Mouse (Mus musculus): ENCODE measurements around the gene Tspan32. TPM values are rescaled to one million over a fixed set of nuclear protein-coding genes. Genes with fewer than 3 reads are reported as not detected.
A peak's percentile ranks its signal among the peaks of the same experiment; 100 is the strongest.

The Tspan32 gene
- polyA plus RNA-seq, 1 experiment from 2014 or later: 3.5 TPM

DNA sequence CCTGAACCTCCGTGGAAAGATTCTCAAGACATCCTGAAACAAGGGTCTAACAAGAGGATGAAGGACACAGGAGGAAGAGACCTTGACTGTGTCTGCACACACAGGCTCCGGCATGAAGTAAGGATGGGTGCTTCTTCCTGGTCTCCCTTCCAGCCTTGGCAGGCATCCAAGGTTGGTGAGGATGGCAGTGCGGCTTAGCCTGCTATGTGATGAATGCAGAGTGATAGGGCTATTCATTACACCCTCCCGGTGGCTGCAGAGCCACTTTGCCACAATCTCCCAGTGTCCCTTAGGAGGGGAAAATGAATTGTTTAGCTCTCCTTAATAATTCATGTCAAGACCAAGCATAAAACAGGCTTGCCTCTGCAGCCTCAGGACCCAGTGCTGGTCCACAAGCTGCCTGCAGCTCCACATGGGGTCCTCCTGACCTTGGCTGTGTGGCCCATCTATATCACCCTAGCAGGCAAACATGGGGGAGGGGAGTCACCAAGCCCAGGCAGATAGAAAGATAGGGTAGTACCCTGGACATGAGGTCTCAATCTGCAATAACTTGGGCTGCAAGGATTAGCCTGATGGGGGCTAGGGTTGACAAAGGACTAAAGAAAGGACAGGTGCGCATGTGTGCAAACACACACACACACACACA, 7.5 kb downstream of the Tspan32 start:
- Histone ChIP-seq H3K4me3 (ENCODE audit: low read depth, low read length) (no peak overlapping the region), H3K36me3 (ENCODE audit: control insufficient read depth, insufficient read depth, low read length) (no peaks in the 10 kb centered on the region), H3K4me1 (ENCODE audit: control insufficient read depth, insufficient read depth, low read length) (peaks cover 31% of the 10 kb centered on the region), H3K9me3 (ENCODE audit: control insufficient read depth, low read length) (no peaks in the 10 kb centered on the region), H3K27me3 (replicated peaks; ENCODE audit: control insufficient read depth, insufficient read depth, low read length) (no peaks in the 10 kb centered on the region), H3K4me2 (ENCODE audit: low read depth, low read length) (no peak overlapping the region), H3K27ac (replicated peaks; ENCODE audit: low read depth, low read length) (no peak overlapping the region), H3K9ac (ENCODE audit: low read depth, low read length) (no peak overlapping the region)
- DNase-seq (ENCODE audit: low spot score) (peak; percentile 61), ATAC-seq (ENCODE audit: low read depth) (no peak)
- WGBS: 73% methylated on average over 5 of the region's 5 CpGs

DNA sequence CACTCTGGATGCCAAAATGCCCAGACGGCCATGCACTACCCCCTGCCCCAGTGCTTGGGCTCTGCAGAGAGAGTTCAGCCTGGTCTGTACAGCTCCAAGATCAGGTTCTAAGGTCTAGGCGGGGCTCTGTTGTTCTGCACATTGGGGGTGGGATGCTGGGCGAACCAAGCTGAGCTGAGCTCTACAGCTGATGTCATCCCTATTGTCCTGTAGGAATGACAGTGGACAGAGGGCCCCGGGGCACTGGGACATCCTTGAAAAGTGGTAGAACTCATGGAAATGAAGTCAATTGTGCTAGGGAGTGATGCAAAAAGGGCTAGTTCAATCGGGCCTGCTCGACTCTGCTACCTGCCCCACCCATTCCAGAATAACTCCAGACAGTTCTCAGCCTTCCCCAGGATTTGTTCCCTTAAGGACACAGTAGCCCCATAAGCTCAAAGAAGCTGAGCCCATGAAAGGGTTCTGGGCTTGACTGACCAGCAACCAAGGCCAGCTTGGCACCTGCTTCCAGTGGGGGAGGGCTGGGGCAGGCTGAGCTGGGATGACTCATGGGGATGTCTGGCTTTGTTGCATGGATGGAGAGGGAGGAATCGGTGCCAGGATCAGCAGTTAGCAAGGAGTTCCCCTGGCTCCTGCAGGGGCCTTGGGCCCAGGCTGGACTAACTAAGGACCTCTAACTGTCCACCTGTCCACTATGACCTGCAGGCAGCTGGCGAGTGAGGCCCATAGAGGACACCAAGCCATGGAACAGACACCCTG, 8.8 kb downstream of the Tspan32 start:
- H3K27me3 ChIP-seq (replicated peaks; ENCODE audit: control insufficient read depth, insufficient read depth, low read length): no peaks in the 10 kb centered on the region
- no peak for DNase-seq (ENCODE audit: low spot score)
- no peak overlapping the region for H3K4me2 ChIP-seq (ENCODE audit: low read depth, low read length)
- no peak overlapping the region for H3K9ac ChIP-seq (ENCODE audit: low read depth, low read length)
- no peak overlapping the region for H3K4me3 ChIP-seq (ENCODE audit: low read depth, low read length)
- H3K9me3 ChIP-seq (ENCODE audit: control insufficient read depth, low read length): no peaks in the 10 kb centered on the region
- H3K36me3 ChIP-seq (ENCODE audit: control insufficient read depth, insufficient read depth, low read length): no peaks in the 10 kb centered on the region
- no peak for ATAC-seq (ENCODE audit: low read depth)
- no peak overlapping the region for H3K27ac ChIP-seq (replicated peaks; ENCODE audit: low read depth, low read length)
- peaks cover 25% of the 10 kb centered on the region for H3K4me1 ChIP-seq (ENCODE audit: control insufficient read depth, insufficient read depth, low read length)
- 73% methylated on average over 8 of the region's 8 CpGs for WGBS

DNA sequence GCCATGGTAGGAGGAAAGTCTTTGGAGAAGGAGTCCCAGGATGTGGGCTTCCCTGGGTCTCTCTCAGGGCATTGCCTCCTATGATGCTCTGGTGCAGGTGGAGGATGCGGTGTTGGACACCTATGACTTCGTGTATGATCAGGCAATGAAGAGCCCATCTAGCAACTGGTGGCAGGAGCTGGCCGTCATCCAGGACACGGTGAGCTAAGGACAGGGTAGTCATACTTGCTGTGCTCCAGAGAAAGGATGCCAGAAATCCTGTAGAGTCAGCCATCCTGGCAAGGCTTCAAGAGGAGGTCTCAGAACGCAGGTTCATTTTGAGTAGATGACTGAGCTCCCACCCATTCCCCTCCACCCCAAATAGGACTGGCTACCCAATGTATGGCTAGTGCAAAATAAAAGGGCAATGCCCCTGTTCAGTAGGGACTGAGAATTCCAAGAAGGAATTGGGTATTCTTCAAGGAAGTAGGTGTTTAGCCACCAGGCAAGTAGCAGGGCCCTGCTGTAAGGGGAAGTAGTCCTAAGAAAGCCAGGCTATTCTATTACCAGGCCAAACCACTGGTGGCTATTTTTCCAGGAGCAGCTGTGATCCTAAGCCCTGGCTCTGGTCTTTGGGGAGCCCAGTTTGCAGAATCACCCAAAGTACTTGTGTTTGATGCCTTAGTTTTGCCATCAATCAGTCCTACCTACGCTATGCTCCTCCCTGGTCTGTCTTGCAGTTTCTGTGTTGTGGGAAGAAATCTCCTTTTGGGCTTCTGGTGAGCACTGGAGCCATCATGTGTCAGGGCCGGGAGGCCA, 10.2 kb downstream of the Tspan32 start:
- DNase-seq (ENCODE audit: low spot score): no peak
- H3K9ac ChIP-seq (ENCODE audit: low read depth, low read length): no peak overlapping the region
- H3K4me3 ChIP-seq (ENCODE audit: low read depth, low read length): no peak overlapping the region
- 83% methylated on average over 7 of the region's 7 CpGs for WGBS
- H3K4me1 ChIP-seq (ENCODE audit: control insufficient read depth, insufficient read depth, low read length): peaks cover 15% of the 10 kb centered on the region
- H3K27ac ChIP-seq (replicated peaks; ENCODE audit: low read depth, low read length): no peak overlapping the region
- H3K36me3 ChIP-seq (ENCODE audit: control insufficient read depth, insufficient read depth, low read length): no peaks in the 10 kb centered on the region
- no peak overlapping the region for H3K4me2 ChIP-seq (ENCODE audit: low read depth, low read length)
- H3K27me3 ChIP-seq (replicated peaks; ENCODE audit: control insufficient read depth, insufficient read depth, low read length): no peaks in the 10 kb centered on the region
- ATAC-seq (ENCODE audit: low read depth): no peak
- H3K9me3 ChIP-seq (ENCODE audit: control insufficient read depth, low read length): no peaks in the 10 kb centered on the region

DNA sequence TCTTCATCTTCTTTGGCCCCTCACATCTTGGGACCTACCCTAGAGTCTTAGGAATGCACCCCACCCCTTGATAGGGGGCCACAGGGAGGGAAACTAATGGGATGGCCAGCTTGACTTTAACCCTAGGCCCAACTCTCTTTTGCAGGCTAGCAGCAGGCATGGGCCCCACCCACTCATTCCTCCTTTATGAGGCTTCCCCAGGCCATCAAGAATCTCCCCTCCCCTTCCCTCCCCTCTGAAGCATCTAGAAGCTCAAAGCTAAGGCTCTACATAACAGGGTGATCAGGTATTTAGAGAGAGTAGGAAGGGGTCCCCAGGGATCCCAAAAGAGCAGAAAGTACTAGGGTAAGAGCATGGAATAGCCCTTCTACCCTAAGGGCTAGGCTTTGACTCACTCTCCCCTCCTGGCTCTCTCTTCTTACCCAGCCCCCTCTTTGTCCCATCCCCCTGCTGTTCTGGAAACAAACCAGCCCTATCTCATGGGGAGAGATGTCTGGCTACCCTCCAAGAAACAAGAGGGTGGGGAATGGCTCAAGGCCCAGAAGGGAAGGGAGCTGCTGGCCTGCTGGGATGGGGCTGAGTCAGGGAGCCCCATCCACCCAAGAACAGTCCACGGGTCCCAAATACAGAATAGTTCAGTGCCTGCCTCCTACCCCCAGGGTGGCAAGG, 11.0 kb downstream of the Tspan32 start:
- Histone ChIP-seq H3K9ac (ENCODE audit: low read depth, low read length) (no peak overlapping the region), H3K27me3 (replicated peaks; ENCODE audit: control insufficient read depth, insufficient read depth, low read length) (no peaks in the 10 kb centered on the region), H3K27ac (replicated peaks; ENCODE audit: low read depth, low read length) (peak overlapping the region; percentile 52), H3K4me2 (ENCODE audit: low read depth, low read length) (no peak overlapping the region), H3K4me1 (ENCODE audit: control insufficient read depth, insufficient read depth, low read length) (peaks cover 15% of the 10 kb centered on the region), H3K9me3 (ENCODE audit: control insufficient read depth, low read length) (no peaks in the 10 kb centered on the region), H3K36me3 (ENCODE audit: control insufficient read depth, insufficient read depth, low read length) (no peaks in the 10 kb centered on the region), H3K4me3 (ENCODE audit: low read depth, low read length) (no peak overlapping the region)
- DNase-seq (ENCODE audit: low spot score) (peak; percentile 74), ATAC-seq (ENCODE audit: low read depth) (peak; percentile 58)
- WGBS: 0% methylated on average over 1 of the region's 1 CpGs

DNA sequence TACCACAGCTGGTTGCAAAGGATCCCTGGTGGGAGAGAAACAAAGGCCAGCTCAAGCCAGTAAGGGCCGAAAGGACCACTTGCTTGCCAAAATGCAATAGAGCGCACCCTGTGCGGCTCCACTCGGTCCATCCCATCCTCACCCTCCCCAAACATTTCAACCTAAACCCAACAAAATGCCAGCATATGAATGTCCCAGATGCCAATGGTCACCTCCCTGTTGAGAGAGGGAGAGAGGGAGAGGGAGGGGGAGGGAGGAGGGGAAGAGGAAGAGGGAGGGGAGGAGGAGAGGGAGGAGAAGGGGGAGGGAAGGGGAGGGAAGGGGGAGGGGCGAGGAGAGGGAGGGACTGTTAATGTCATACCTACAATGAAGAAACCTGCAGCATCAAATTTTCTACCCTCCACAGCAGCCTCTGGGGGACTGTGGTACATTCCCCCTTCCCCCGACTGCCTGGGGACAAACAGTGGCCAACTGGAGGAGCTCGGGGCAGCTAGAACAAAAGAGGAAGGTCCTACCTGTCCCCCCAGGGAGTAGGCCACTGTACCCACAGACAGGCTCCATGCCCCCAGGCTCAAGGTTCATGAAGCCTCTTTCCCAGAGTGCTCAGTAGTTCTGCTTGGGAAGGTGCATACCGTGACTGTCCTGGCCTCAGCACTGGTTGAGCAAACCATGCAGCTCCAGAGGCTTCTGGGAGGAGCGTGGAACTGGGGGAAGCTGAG, 11.7 kb downstream of the Tspan32 start:
- peaks cover 15% of the 10 kb centered on the region for H3K4me1 ChIP-seq (ENCODE audit: control insufficient read depth, insufficient read depth, low read length)
- no peaks in the 10 kb centered on the region for H3K27me3 ChIP-seq (replicated peaks; ENCODE audit: control insufficient read depth, insufficient read depth, low read length)
- no peak overlapping the region for H3K9ac ChIP-seq (ENCODE audit: low read depth, low read length)
- no peak overlapping the region for H3K4me2 ChIP-seq (ENCODE audit: low read depth, low read length)
- no peaks in the 10 kb centered on the region for H3K9me3 ChIP-seq (ENCODE audit: control insufficient read depth, low read length)
- H3K27ac ChIP-seq (replicated peaks; ENCODE audit: low read depth, low read length): peak overlapping the region; percentile 52
- no peaks in the 10 kb centered on the region for H3K36me3 ChIP-seq (ENCODE audit: control insufficient read depth, insufficient read depth, low read length)
- 58% methylated on average over 9 of the region's 9 CpGs for WGBS
- DNase-seq (ENCODE audit: low spot score): no peak
- ATAC-seq (ENCODE audit: low read depth): no peak; the same call in 1 of the 2 replicates
- no peak overlapping the region for H3K4me3 ChIP-seq (ENCODE audit: low read depth, low read length)

DNA sequence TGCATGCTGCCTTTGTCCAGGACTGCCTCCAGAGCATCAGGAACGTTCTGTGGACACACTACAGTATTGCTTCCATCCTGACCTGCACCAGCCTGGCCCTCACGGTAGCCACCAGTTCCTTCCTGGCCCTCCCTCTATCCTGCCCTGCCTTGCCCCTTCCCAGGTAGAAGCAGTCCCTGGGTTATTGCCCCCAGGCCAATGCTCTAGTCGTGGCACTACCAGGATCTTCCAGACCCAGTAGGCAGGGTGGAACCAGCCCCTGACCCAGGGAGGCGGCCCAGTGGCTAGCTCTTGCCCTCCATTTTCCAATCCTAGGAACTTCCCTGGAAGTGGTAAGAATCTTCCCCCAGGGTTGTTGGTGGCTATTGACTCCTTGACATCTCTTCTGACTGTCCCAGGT, 12.3 kb downstream of the Tspan32 start:
- ATAC-seq (ENCODE audit: low read depth): no peak
- Histone ChIP-seq H3K27ac (replicated peaks; ENCODE audit: low read depth, low read length) (no peak overlapping the region), H3K9me3 (ENCODE audit: control insufficient read depth, low read length) (no peaks in the 10 kb centered on the region), H3K4me1 (ENCODE audit: control insufficient read depth, insufficient read depth, low read length) (peaks cover 15% of the 10 kb centered on the region), H3K4me3 (ENCODE audit: low read depth, low read length) (no peak overlapping the region), H3K27me3 (replicated peaks; ENCODE audit: control insufficient read depth, insufficient read depth, low read length) (no peaks in the 10 kb centered on the region), H3K9ac (ENCODE audit: low read depth, low read length) (no peak overlapping the region), H3K36me3 (ENCODE audit: control insufficient read depth, insufficient read depth, low read length) (no peaks in the 10 kb centered on the region), H3K4me2 (ENCODE audit: low read depth, low read length) (no peak overlapping the region)
- WGBS: 68% methylated on average over 4 of the region's 4 CpGs
- DNase-seq (ENCODE audit: low spot score): no peak

DNA sequence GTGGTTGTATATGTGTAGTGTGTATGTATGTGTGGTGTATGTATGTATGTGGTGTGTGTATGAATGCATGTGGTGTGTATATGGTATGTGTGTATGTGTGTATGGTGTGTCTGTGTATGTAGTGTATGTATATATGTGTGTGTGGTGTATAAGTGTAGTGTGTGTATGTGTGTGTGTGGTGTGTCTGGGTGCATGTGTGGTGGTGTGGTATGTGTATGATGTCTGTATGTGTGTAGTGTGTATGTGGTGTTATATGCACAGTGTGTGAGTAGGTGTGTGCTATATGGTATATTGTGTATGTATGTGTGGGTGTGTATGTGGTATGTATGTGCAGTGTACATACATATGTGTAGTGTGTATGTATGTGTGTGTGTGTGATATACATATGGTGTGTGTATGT, 15.2 kb downstream of the Tspan32 start:
- Histone ChIP-seq H3K36me3 (ENCODE audit: control insufficient read depth, insufficient read depth, low read length) (peaks cover 4% of the 10 kb centered on the region; the same call in 1 of the 2 replicates), H3K9me3 (ENCODE audit: control insufficient read depth, low read length) (no peaks in the 10 kb centered on the region), H3K9ac (ENCODE audit: low read depth, low read length) (no peak overlapping the region), H3K4me1 (ENCODE audit: control insufficient read depth, insufficient read depth, low read length) (peaks cover 14% of the 10 kb centered on the region), H3K4me3 (ENCODE audit: low read depth, low read length) (no peak overlapping the region), H3K27me3 (replicated peaks; ENCODE audit: control insufficient read depth, insufficient read depth, low read length) (no peaks in the 10 kb centered on the region), H3K27ac (replicated peaks; ENCODE audit: low read depth, low read length) (no peak overlapping the region), H3K4me2 (ENCODE audit: low read depth, low read length) (no peak overlapping the region)
- ATAC-seq (ENCODE audit: low read depth): no peak
- no peak for DNase-seq (ENCODE audit: low spot score)

DNA sequence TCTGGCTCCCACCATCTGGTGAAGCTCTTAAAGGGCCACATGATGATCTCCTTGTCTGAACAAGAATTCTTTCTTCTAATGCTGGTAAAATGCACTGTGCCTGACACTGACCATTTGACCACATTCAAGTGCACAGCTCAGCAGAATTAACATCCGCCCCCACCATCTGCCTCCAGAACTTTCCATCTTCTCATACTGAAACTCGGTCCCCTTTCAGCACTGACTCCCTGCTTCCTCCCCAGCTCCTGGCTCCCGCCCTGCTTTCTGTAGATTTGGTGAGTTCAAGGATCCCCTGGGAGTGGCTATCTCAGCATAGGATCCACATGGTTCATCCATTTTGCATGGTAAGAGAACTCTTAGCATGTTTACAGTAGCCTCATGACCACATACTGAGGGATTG, 15.9 kb downstream of the Tspan32 start:
- WGBS: 71% methylated on average over 3 of the region's 3 CpGs
- Histone ChIP-seq H3K4me1 (ENCODE audit: control insufficient read depth, insufficient read depth, low read length) (peaks cover 7% of the 10 kb centered on the region), H3K9me3 (ENCODE audit: control insufficient read depth, low read length) (no peaks in the 10 kb centered on the region), H3K27me3 (replicated peaks; ENCODE audit: control insufficient read depth, insufficient read depth, low read length) (no peaks in the 10 kb centered on the region), H3K9ac (ENCODE audit: low read depth, low read length) (no peak overlapping the region), H3K27ac (replicated peaks; ENCODE audit: low read depth, low read length) (no peak overlapping the region), H3K4me2 (ENCODE audit: low read depth, low read length) (no peak overlapping the region), H3K4me3 (ENCODE audit: low read depth, low read length) (no peak overlapping the region), H3K36me3 (ENCODE audit: control insufficient read depth, insufficient read depth, low read length) (peaks cover 8% of the 10 kb centered on the region; the same call in 1 of the 2 replicates)
- DNase-seq (ENCODE audit: low spot score) (no peak), ATAC-seq (ENCODE audit: low read depth) (no peak)

All from embryonic facial prominence, embryonic 14.5 days (tissue).